ENCODE assay signal across 15 mouse cellular contexts in genomic region chr6:115481018-115481354, GRCm38 (mm10).
DNase-seq lines count a peak whose midpoint lies in the region; ATAC-seq and TF ChIP-seq lines count a peak whose summit lies in the region.
"Had no signal": no experiment of that assay in that cellular context is flagged by ENCODE, and none has a peak within 500 bp of the region (broad histone marks: within the 10 kb centered on the region; RNA-seq: fewer than 3 reads in every experiment).

No protein-coding gene starts in this region.

- H3K27me3 ChIP-seq in heart, embryonic 12.5 days (replicated peaks), result peaks cover 5% of the 10 kb centered on the region; the same call in 1 of the 2 replicates
- no peaks in the 10 kb centered on the region for H3K27me3 ChIP-seq in lung, postnatal 0 days (replicated peaks; ENCODE audit: insufficient read depth, low read length)
- H3K27me3 ChIP-seq in liver, postnatal 0 days (ENCODE audit: insufficient read depth, low read length), result no peaks in the 10 kb centered on the region
- H3K27me3 ChIP-seq in stomach, embryonic 16.5 days (ENCODE audit: control insufficient read depth, insufficient read depth, low read length), result no peaks in the 10 kb centered on the region
- H3K27me3 ChIP-seq: forebrain, embryonic 15.5 days; hindbrain, embryonic 12.5 days had no signal

- no peak overlapping the region for H3K4me3 ChIP-seq in heart, embryonic 12.5 days
- H3K4me3 ChIP-seq in lung, postnatal 0 days (ENCODE audit: low read depth, low read length), result no peak overlapping the region
- no peak overlapping the region for H3K4me3 ChIP-seq in liver, postnatal 0 days (ENCODE audit: low read depth, low read length)
- H3K4me3 ChIP-seq in stomach, embryonic 16.5 days (replicated peaks; ENCODE audit: low read length), result no peak overlapping the region
- H3K4me3 ChIP-seq: forebrain, embryonic 15.5 days; hindbrain, embryonic 12.5 days had no signal

- peak overlapping the region; percentile 33; the same call in 1 of the 2 replicates for H3K4me2 ChIP-seq in heart, embryonic 12.5 days
- H3K4me2 ChIP-seq in lung, postnatal 0 days (replicated peaks; ENCODE audit: low read depth, low read length), result no peak overlapping the region
- no peak overlapping the region for H3K4me2 ChIP-seq in liver, postnatal 0 days (ENCODE audit: low read depth, low read length)
- no peak overlapping the region for H3K4me2 ChIP-seq in stomach, embryonic 16.5 days (ENCODE audit: low read depth, low read length)
- H3K4me2 ChIP-seq: forebrain, embryonic 15.5 days had no signal

- DNase-seq in heart, postnatal 4 days, result no peak
- no peak for DNase-seq in lung, postnatal 0 days (ENCODE audit: low spot score)
- DNase-seq in lung, postnatal 36 days, result no peak
- no peak for DNase-seq in liver, postnatal 0 days
- DNase-seq in left cerebral cortex, postnatal 14 days (ENCODE audit: low spot score in 2 of 2), result no peak
- no peak for DNase-seq in spleen, postnatal 14 days (ENCODE audit: low spot score in 2 of 2)
- DNase-seq: cerebellum, postnatal 25 days; gastrocnemius, postnatal 14 days; layer of hippocampus, postnatal 36 days; thymus, postnatal 4 days had no signal

- H3K36me3 ChIP-seq in heart, embryonic 12.5 days, result no peaks in the 10 kb centered on the region
- H3K36me3 ChIP-seq in lung, postnatal 0 days (ENCODE audit: insufficient read depth, low read length), result no peaks in the 10 kb centered on the region
- no peaks in the 10 kb centered on the region for H3K36me3 ChIP-seq in liver, postnatal 0 days (replicated peaks; ENCODE audit: insufficient read depth, low read length)
- H3K36me3 ChIP-seq in stomach, embryonic 16.5 days (ENCODE audit: control insufficient read depth, insufficient read depth, low read length), result no peaks in the 10 kb centered on the region
- H3K36me3 ChIP-seq: forebrain, embryonic 15.5 days; hindbrain, embryonic 12.5 days had no signal

- H3K4me1 ChIP-seq in heart, embryonic 12.5 days (replicated peaks), result peaks cover 47% of the 10 kb centered on the region
- H3K4me1 ChIP-seq in lung, postnatal 0 days (ENCODE audit: insufficient read depth, low read depth, low read length), result peaks cover 29% of the 10 kb centered on the region
- H3K4me1 ChIP-seq in liver, postnatal 0 days (ENCODE audit: insufficient read depth), result peaks cover 22% of the 10 kb centered on the region
- H3K4me1 ChIP-seq in stomach, embryonic 16.5 days (ENCODE audit: control insufficient read depth, insufficient read depth, low read length), result peaks cover 23% of the 10 kb centered on the region
- H3K4me1 ChIP-seq: hindbrain, embryonic 12.5 days had no signal

- ATAC-seq in heart, embryonic 12.5 days (ENCODE audit: insufficient number of reproducible peaks, low FRiP score), result no peak
- no peak for ATAC-seq in lung, postnatal 0 days
- no peak for ATAC-seq in liver, postnatal 0 days
- no peak for ATAC-seq in stomach, embryonic 16.5 days (ENCODE audit: insufficient read depth, low FRiP score)
- ATAC-seq: forebrain, embryonic 15.5 days had no signal

- no peak for TF ChIP-seq EP300 in lung, postnatal 0 days (IDR thresholded peaks at IDR 0.05)
- no peak for TF ChIP-seq EP300 in liver, postnatal 0 days (IDR thresholded peaks at IDR 0.05; ENCODE audit: low read depth)

- intact Hi-C loops in left cerebral cortex, postnatal 14 days (cut with DNase I), result no loop called here

- H3K27ac ChIP-seq in heart, embryonic 12.5 days (ENCODE audit: poor library complexity, severe bottlenecking), result peak overlapping the region; percentile 74
- peak overlapping the region; percentile 38; the same call in 1 of the 2 replicates for H3K27ac ChIP-seq in lung, postnatal 0 days (ENCODE audit: low read length)
- peak overlapping the region; percentile 83; the same call in 1 of the 2 replicates for H3K27ac ChIP-seq in liver, postnatal 0 days (ENCODE audit: low read depth)
- H3K27ac ChIP-seq in stomach, embryonic 16.5 days (ENCODE audit: low read length), result peak overlapping the region; percentile 90
- H3K27ac ChIP-seq: forebrain, embryonic 15.5 days; hindbrain, embryonic 12.5 days had no signal

- TF ChIP-seq CTCF in lung, postnatal 0 days (IDR thresholded peaks at IDR 0.05), result no peak
- TF ChIP-seq CTCF in liver, postnatal 0 days (IDR thresholded peaks at IDR 0.05; ENCODE audit: low read depth), result no peak

- 2% methylated on average over 1 of the region's 1 CpGs for WGBS in heart, embryonic 12.5 days
- WGBS in lung, postnatal 0 days, result 16% methylated on average over 1 of the region's 1 CpGs
- WGBS in liver, postnatal 0 days (ENCODE audit: insufficient replicate concordance), result 21% methylated on average over 1 of the region's 1 CpGs
- WGBS in stomach, embryonic 16.5 days, result 6% methylated on average over 1 of the region's 1 CpGs

- H3K9me3 ChIP-seq in heart, embryonic 12.5 days (replicated peaks), result no peaks in the 10 kb centered on the region
- no peaks in the 10 kb centered on the region for H3K9me3 ChIP-seq in lung, postnatal 0 days (ENCODE audit: low read length)
- no peaks in the 10 kb centered on the region for H3K9me3 ChIP-seq in liver, postnatal 0 days (ENCODE audit: low read length)
- no peaks in the 10 kb centered on the region for H3K9me3 ChIP-seq in stomach, embryonic 16.5 days (replicated peaks; ENCODE audit: control insufficient read depth, low read length)
- H3K9me3 ChIP-seq: forebrain, embryonic 15.5 days; hindbrain, embryonic 12.5 days had no signal

- no peak overlapping the region for H3K9ac ChIP-seq in heart, embryonic 12.5 days
- H3K9ac ChIP-seq in lung, postnatal 0 days (replicated peaks; ENCODE audit: low read depth), result 0 out of 2 replicates have a peak overlapping the region, but pooled peaks have one; percentile 8
- no peak overlapping the region for H3K9ac ChIP-seq in liver, postnatal 0 days (replicated peaks)
- H3K9ac ChIP-seq in stomach, embryonic 16.5 days (ENCODE audit: low read length), result no peak overlapping the region
- H3K9ac ChIP-seq: forebrain, embryonic 15.5 days; hindbrain, embryonic 12.5 days; liver, embryonic 14.5 days had no signal

Comparison
In these comparisons a context has a peak if more than half of its experiments do, and no peak if none do; other contexts are left out.
1. H3K27ac ChIP-seq: peak in every context shown above with its lines; median percentile 90 in stomach, embryonic 16.5 days; 83 in liver, postnatal 0 days; 74 in heart, embryonic 12.5 days; 38 in lung, postnatal 0 days.